Mouse (Mus musculus) left cerebral cortex, adult 18-20 months (tissue): Measurements from ENCODE around the gene 6030408B16Rik. TPM values are rescaled to one million over a fixed set of nuclear protein-coding genes. Genes with fewer than 3 reads are reported as not detected.

Experiments used
- total RNA-seq, 2 experiments: library from RNA; stranded (reverse); gene quantifications; 2 replicates each; pipeline ENCODE4 v1.2.3; 2021

6030408B16Rik gene
- total RNA-seq, 2 experiments from 2014 or later, result 0.40 to 0.42 TPM

Other genes with a start within 250 kb of the 6030408B16Rik start
- not detected for gene Gm47841, start 245.8 kb upstream of the 6030408B16Rik start, total RNA-seq
- 1 to 10 TPM; 1.3 to 1.4 TPM for gene Fignl2, start 214.6 kb upstream of the 6030408B16Rik start, total RNA-seq
- gene Ankrd33, start 177.5 kb upstream of the 6030408B16Rik start, total RNA-seq, result not detected
- gene Acvrl1, start 164.7 kb upstream of the 6030408B16Rik start, total RNA-seq, result 10 to 100 TPM; 12.1 to 14.2 TPM
- 100 to 1,000 TPM; 102 to 112 TPM for gene Acvr1b, start 119.1 kb upstream of the 6030408B16Rik start, total RNA-seq
- 100 to 1,000 TPM in 1 of 2 experiments, 10 to 100 TPM in 1; 77.7 to 111 TPM for gene Grasp, start 69.0 kb upstream of the 6030408B16Rik start, total RNA-seq
- 100 to 1,000 TPM; 171 to 181 TPM for gene Nr4a1, start 38.9 kb upstream of the 6030408B16Rik start, total RNA-seq
- gene Atg101, start 8.9 kb upstream of the 6030408B16Rik start, total RNA-seq, result 10 to 100 TPM; 45.5 to 53.6 TPM
- gene Krt80, start 77.0 kb downstream of the 6030408B16Rik start, total RNA-seq, result 1 to 10 TPM; 2.2 to 3.3 TPM
- not detected for gene Krt7, start 117.8 kb downstream of the 6030408B16Rik start, total RNA-seq
- under 1 TPM in 1 of 2 experiments, not detected in 1; 0.21 TPM for gene Krt87, start 145.6 kb downstream of the 6030408B16Rik start, total RNA-seq
- gene Krt88, start 154.5 kb downstream of the 6030408B16Rik start, total RNA-seq, result not detected
- gene Krt81, start 170.5 kb downstream of the 6030408B16Rik start, total RNA-seq, result not detected
- gene Krt86, start 180.3 kb downstream of the 6030408B16Rik start, total RNA-seq, result not detected
- not detected for gene Krt83, start 198.3 kb downstream of the 6030408B16Rik start, total RNA-seq
- not detected for gene Gm49425, start 224.0 kb downstream of the 6030408B16Rik start, total RNA-seq
- not detected for gene Krt84, start 239.6 kb downstream of the 6030408B16Rik start, total RNA-seq